Mouse (Mus musculus): ENCODE results near the gene Xpc.

DNA sequence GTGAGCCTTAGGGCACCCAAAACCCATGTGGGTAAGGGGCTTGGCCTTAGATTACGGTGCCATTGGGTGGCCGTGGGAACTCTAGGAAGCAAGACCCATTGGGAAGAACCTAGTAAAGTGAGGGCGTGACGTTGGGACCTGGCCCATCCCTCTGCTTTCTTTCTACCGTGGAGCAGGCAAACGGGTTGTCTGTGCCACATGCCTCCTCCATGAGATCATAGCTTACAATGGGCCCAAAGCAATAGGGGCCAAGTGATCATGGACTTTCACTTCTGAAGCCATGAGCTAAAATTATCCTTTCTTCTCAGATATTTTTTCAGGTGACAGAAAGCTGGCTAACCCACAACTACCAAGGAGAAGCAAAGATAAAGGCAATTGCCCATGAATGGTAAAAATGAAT, 15.6 kb upstream of the Xpc start:
- no peak for TF ChIP-seq HCFC1 (IDR thresholded peaks at IDR 0.05; ENCODE audit: borderline replicate concordance, insufficient read depth, low read length)
- TF ChIP-seq ZC3H11A (IDR thresholded peaks at IDR 0.05; ENCODE audit: borderline replicate concordance, low read depth, low read length): no peak
- no peak for TF ChIP-seq MAFK (IDR thresholded peaks at IDR 0.05; ENCODE audit: insufficient read depth, low read depth, low read length)
